Mouse (Mus musculus) midbrain, embryonic 13.5 days (tissue): ENCODE data around the gene Rasgrf2. TPM values are rescaled to one million over a fixed set of nuclear protein-coding genes. Genes with fewer than 3 reads are reported as not detected.

Experiments used
- ATAC-seq: fragments of 200-750 bp; cut with Nextera tagmentation; 2 replicates; pipeline ENCODE4 v1.8.0; 2017; ENCODE audit warnings: mild to moderate bottlenecking, moderate TSS enrichment, moderate library complexity
- H3K27ac ChIP-seq: fragments of 300-500 bp; sonication (generic); 2 replicates; pipeline ENCODE4 v1.5.1; 2015; ENCODE audit warnings: inconsistent platforms, mild to moderate bottlenecking, moderate library complexity
- H3K27me3 ChIP-seq: fragments of 300-500 bp; sonication (generic); 2 replicates; pipeline ENCODE4 v1.6.1; 2015; ENCODE audit warnings: mild to moderate bottlenecking, inconsistent platforms
- H3K36me3 ChIP-seq: fragments of 300-500 bp; sonication (generic); 2 replicates; pipeline ENCODE4 v1.6.1; 2015; ENCODE audit warnings: mild to moderate bottlenecking, inconsistent platforms
- H3K4me1 ChIP-seq: fragments of 300-500 bp; sonication (generic); replicated peaks from 2 replicates; pipeline ENCODE4 v1.6.1; 2015; ENCODE audit warnings: inconsistent platforms
- H3K4me2 ChIP-seq: fragments of 300-500 bp; sonication (generic); replicated peaks from 2 replicates; pipeline ENCODE4 v1.6.1; 2015; ENCODE audit warnings: moderate library complexity, mild to moderate bottlenecking, inconsistent platforms
- H3K4me3 ChIP-seq: fragments of 300-500 bp; sonication (generic); replicated peaks from 2 replicates; pipeline ENCODE4 v1.5.1; 2015; ENCODE audit warnings: mild to moderate bottlenecking, inconsistent platforms
- H3K9ac ChIP-seq: fragments of 300-500 bp; sonication (generic); replicated peaks from 2 replicates; pipeline ENCODE4 v1.6.1; 2015; ENCODE audit warnings: mild to moderate bottlenecking, inconsistent platforms
- H3K9me3 ChIP-seq: fragments of 300-500 bp; sonication (generic); 2 replicates; pipeline ENCODE4 v1.6.1; 2016; ENCODE audit warnings: mild to moderate bottlenecking, inconsistent platforms
- WGBS: fragments of 180-500 bp; shearing (Covaris S2); methylation state at CpG from one replicate; pipeline ENCODE4 v1.1.7; 2015; 5-methylcytosine and 5-hydroxymethylcytosine counted together
- polyA plus RNA-seq: library from polyadenylated mRNA; unstranded; fragments of >200 nt; fragmentation: Nextera tagmentation; extraction: Ambion mirVana; gene quantifications from 2 replicates; pipeline ENCODE4 v1.2.1, GENCODE M21; 2015

Gene Rasgrf2
- polyA plus RNA-seq, 1 experiment from 2014 or later, result 1.8 TPM

GRCm38 (mm10) chr13:91908202-91908980, 223.1 kb downstream of the Rasgrf2 start:
- Histone ChIP-seq H3K27me3 (no peaks in the 10 kb centered on the region), H3K4me2 (no peak overlapping the region), H3K9ac (no peak overlapping the region; the same call in 1 of the 2 replicates), H3K4me3 (no peak overlapping the region), H3K36me3 (no peaks in the 10 kb centered on the region), H3K9me3 (no peaks in the 10 kb centered on the region), H3K27ac (no peak overlapping the region), H3K4me1 (no peaks in the 10 kb centered on the region)
- ATAC-seq, result peak; percentile 91
- WGBS, result 41% methylated on average over 10 of the region's 10 CpGs

DNA sequence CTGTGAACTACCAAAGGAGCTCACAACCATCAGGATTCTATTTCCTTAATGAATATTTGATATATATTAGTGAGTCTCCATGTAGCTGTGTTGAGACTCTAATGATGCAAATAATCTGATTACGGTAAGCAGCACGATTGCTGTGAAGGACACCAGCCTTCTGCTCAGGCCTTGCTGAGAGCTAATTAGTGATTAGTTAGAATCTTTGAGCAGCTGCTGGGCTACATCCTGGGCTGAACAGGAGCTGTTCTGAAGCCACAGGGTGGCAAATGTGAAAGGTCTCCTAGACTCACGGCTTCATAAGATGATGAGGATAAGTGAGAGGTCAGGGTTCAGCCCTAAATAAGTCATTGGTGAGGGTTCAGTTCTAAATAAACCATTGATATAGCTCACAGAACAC, 225.1 kb downstream of the Rasgrf2 start:
- no peak for ATAC-seq
- WGBS, result 56% methylated on average over 3 of the region's 3 CpGs
- no peaks in the 10 kb centered on the region for H3K27me3 ChIP-seq
- H3K4me2 ChIP-seq, result no peak overlapping the region
- no peaks in the 10 kb centered on the region for H3K9me3 ChIP-seq
- H3K4me1 ChIP-seq, result no peaks in the 10 kb centered on the region
- no peaks in the 10 kb centered on the region for H3K36me3 ChIP-seq
- H3K9ac ChIP-seq, result no peak overlapping the region
- no peak overlapping the region for H3K4me3 ChIP-seq
- H3K27ac ChIP-seq, result no peak overlapping the region

- H3K36me3 ChIP-seq, result no peaks in the 10 kb centered on the region
- ATAC-seq, result no peak
- 70% methylated on average over 1 of the region's 1 CpGs for WGBS
Measured at GRCm38 (mm10) chr13:91896476-91896875, 235.0 kb downstream of the Rasgrf2 start.

DNA sequence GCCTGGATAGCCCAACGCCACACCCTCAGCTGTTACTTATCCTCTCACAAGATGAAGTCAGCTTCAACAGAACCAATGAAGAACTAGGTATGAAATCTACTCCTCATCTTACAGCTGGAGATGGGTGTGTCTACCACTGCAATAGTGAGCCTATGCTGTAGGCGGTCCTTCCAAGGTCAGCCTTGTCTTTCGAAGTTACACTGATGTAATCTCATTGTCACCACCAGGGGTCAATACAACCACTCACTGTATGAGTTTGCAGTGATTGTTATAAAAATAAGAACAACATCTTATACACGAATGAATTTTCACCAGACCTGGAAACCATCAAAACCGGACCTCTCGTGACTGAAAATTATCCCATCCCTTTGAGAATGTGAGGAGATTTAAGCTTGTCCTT, 238.3 kb downstream of the Rasgrf2 start:
- Histone ChIP-seq H3K4me1 (no peaks in the 10 kb centered on the region), H3K27me3 (no peaks in the 10 kb centered on the region), H3K4me3 (no peak overlapping the region), H3K9ac (no peak overlapping the region), H3K27ac (no peak overlapping the region), H3K36me3 (no peaks in the 10 kb centered on the region), H3K9me3 (no peaks in the 10 kb centered on the region), H3K4me2 (no peak overlapping the region)
- WGBS, result 83% methylated on average over 6 of the region's 6 CpGs
- ATAC-seq, result no peak

More at GRCm38 (mm10) chr13:91896476-91896875, 235.0 kb downstream of the Rasgrf2 start:
- Histone ChIP-seq H3K27me3 (no peaks in the 10 kb centered on the region), H3K9ac (no peak overlapping the region), H3K4me2 (no peak overlapping the region), H3K4me3 (no peak overlapping the region), H3K9me3 (no peaks in the 10 kb centered on the region), H3K4me1 (no peaks in the 10 kb centered on the region), H3K27ac (no peak overlapping the region)

DNA sequence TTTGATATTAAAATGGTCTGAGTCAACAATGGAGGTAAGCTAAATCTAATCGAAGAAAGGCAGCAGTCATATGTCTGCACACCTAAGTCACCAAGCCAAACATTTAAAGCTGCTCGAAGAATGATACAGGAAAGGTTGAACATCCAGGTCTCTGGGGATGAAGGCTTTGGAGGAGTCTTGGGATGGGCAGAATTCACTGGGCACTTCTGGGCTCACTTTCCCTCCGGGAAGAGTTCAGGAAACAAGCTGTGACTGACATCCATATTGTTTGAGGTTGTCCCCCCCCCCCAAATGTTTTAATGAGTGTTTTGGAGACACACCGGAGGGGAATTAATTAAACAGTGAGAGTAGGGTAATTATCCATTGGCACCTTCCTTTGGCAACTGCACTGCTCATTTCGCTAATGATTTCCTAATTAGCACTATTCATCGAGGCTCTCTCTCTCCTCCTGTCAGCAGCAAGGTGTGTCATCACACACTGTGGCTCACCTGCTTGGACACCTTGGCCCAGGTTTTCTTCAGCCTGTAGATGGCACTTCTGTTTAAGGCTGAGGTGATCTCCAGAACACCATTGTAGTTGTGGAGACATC, 241.3 kb downstream of the Rasgrf2 start:
- Histone ChIP-seq H3K27ac (no peak overlapping the region), H3K4me2 (no peak overlapping the region), H3K27me3 (no peaks in the 10 kb centered on the region), H3K9ac (no peak overlapping the region), H3K9me3 (no peaks in the 10 kb centered on the region), H3K4me3 (no peak overlapping the region), H3K36me3 (no peaks in the 10 kb centered on the region), H3K4me1 (no peaks in the 10 kb centered on the region)
- ATAC-seq, result no peak
- WGBS, result 90% methylated on average over 6 of the region's 6 CpGs

DNA sequence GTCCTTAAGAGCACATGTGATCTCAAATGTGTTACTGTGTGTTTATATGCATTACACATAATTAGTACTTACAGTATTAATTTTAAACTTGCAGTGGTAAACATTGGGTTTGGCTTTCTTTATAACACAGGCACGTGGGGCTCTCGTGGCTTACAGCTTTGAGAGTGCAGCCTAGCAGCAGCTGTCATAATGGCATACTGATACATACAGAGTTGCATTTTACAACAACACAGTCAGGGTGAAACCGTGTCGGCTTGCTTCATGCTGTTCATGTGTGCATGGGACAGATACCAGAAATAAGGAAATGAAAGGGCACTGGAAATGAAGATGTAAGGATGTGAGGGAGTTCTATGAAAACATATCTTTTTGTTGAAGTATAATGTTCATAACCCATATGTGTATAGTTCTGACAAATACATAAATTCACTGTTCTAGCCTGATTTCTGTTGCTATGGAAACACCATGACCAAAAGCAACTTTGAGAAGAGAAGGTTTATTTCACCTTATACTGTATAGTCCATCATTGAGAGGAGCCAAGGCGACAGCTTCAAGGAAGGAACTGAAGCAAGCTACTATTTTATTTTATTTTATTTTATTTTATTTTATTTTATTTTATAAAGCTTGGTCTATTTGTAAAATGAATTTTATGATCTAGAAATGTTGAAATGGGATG, 246.6 kb downstream of the Rasgrf2 start:
- Histone ChIP-seq H3K27me3 (no peaks in the 10 kb centered on the region), H3K4me2 (no peak overlapping the region), H3K36me3 (no peaks in the 10 kb centered on the region), H3K9ac (no peak overlapping the region), H3K27ac (no peak overlapping the region), H3K9me3 (no peaks in the 10 kb centered on the region), H3K4me1 (no peaks in the 10 kb centered on the region), H3K4me3 (no peak overlapping the region)
- no peak for ATAC-seq
- WGBS, result 89% methylated on average over 5 of the region's 5 CpGs

- no peaks in the 10 kb centered on the region for H3K27me3 ChIP-seq
Measured at GRCm38 (mm10) chr13:91881837-91882480, 249.5 kb downstream of the Rasgrf2 start.

GRCm38 (mm10) chr13:91880256-91880655, 251.2 kb downstream of the Rasgrf2 start:
- 89% methylated on average over 4 of the region's 4 CpGs for WGBS
- no peak for ATAC-seq
- H3K4me1 ChIP-seq, result no peaks in the 10 kb centered on the region
- no peaks in the 10 kb centered on the region for H3K27me3 ChIP-seq
- H3K4me2 ChIP-seq, result no peak overlapping the region
- H3K36me3 ChIP-seq, result no peaks in the 10 kb centered on the region
- no peak overlapping the region for H3K27ac ChIP-seq
- no peaks in the 10 kb centered on the region for H3K9me3 ChIP-seq
- H3K9ac ChIP-seq, result no peak overlapping the region
- no peak overlapping the region for H3K4me3 ChIP-seq

More at GRCm38 (mm10) chr13:91881837-91882480, 249.5 kb downstream of the Rasgrf2 start:
- no peaks in the 10 kb centered on the region for H3K36me3 ChIP-seq
- no peaks in the 10 kb centered on the region for H3K4me1 ChIP-seq
- no peak overlapping the region for H3K9ac ChIP-seq
- H3K27ac ChIP-seq, result no peak overlapping the region
- no peak overlapping the region for H3K4me3 ChIP-seq
- H3K4me2 ChIP-seq, result no peak overlapping the region
- 66% methylated on average over 9 of the region's 9 CpGs for WGBS
- no peaks in the 10 kb centered on the region for H3K9me3 ChIP-seq
- no peak for ATAC-seq

DNA sequence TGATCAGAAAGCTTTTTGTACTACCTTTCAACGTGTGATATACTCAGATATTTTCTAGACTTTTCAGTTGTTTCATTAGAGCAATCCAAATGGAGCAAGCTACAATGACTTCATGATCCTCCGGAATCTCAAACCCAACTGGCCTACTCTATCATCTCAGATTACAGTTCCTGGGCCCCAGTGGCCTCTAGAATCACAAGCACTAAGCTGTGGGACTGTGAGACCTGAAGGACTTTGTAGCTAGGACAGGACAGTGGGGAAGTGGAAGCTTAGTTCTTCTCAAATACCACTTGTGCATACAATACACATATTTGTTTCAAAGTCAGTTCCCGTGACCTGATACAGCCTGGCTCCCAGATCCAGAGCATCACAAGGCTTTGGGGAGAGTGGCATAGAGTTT, 253.5 kb downstream of the Rasgrf2 start:
- no peaks in the 10 kb centered on the region for H3K27me3 ChIP-seq
- no peak overlapping the region for H3K27ac ChIP-seq
- no peaks in the 10 kb centered on the region for H3K4me1 ChIP-seq
- ATAC-seq, result no peak
- no peaks in the 10 kb centered on the region for H3K36me3 ChIP-seq
- 84% methylated on average over 3 of the region's 3 CpGs for WGBS
- H3K4me3 ChIP-seq, result no peak overlapping the region
- no peak overlapping the region for H3K9ac ChIP-seq
- H3K4me2 ChIP-seq, result no peak overlapping the region
- H3K9me3 ChIP-seq, result no peaks in the 10 kb centered on the region

DNA sequence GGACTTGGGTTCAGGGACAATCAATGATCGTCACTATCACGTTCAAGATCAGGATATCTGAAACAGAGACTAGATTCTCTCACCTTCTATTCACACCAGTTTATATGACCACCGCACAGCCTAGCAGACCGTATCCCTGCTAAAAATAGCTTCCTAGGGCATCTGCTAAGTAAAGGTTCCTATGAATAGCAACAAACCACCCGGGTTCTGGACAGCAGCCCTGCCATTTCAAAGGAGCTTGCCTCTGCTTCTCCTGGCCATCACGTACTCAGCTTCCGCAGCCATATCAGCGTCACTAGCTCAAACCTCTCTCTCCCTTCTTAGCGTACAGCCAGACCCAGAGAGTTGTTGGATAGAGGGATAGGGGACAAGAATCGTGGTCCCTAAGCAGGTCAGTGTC, 254.1 kb downstream of the Rasgrf2 start:
- no peaks in the 10 kb centered on the region for H3K4me1 ChIP-seq
- no peaks in the 10 kb centered on the region for H3K9me3 ChIP-seq
- H3K9ac ChIP-seq, result no peak overlapping the region
- H3K27me3 ChIP-seq, result no peaks in the 10 kb centered on the region
- no peak overlapping the region for H3K4me2 ChIP-seq
- WGBS, result 87% methylated on average over 10 of the region's 10 CpGs
- no peaks in the 10 kb centered on the region for H3K36me3 ChIP-seq
- no peak for ATAC-seq
- no peak overlapping the region for H3K4me3 ChIP-seq
- H3K27ac ChIP-seq, result no peak overlapping the region

DNA sequence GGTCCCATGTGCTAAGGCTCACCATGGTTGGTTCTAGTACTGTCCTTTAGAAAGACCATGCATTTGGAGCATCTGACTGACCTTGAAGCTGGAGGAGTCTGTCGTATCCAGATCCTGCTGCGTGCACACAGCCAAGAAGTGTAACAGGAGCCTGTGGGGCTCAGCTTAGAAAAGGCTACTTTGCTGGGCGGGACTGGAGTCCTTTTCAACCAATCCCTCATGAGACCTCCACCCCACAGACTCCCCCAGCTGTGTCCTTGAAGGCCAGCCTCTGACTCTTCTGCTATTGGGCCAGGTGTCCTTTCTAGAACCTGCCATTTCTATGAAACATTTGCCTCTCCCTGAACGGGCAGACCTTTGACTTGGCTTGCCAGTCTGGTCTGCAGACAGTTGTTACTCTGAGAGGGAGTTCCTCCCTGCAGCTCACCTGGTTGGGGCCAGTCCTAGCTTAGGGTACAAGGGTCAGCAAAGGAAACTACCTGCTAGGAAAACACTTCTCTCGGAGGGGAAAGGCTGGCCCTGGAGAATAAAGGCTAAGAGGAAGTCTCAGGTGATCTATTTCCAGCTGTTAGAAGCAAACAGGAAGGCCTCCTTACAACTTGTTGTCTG, 254.6 kb downstream of the Rasgrf2 start, which contains the start of gene Ckmt2:
Ckmt2 (minus strand) TSS at position 145 of the 609 bp plus-strand sequence.
- no peaks in the 10 kb centered on the region for H3K27me3 ChIP-seq
- no peak for ATAC-seq
- no peaks in the 10 kb centered on the region for H3K4me1 ChIP-seq
- H3K9ac ChIP-seq, result no peak within 1 kb of the TSS
- H3K9me3 ChIP-seq, result no peaks in the 10 kb centered on the region
- WGBS, result 84% methylated on average over 5 of the region's 5 CpGs
- H3K4me2 ChIP-seq, result no peak within 1 kb of the TSS
- no peak within 1 kb of the TSS for H3K27ac ChIP-seq
- no peaks in the 10 kb centered on the region for H3K36me3 ChIP-seq
- H3K4me3 ChIP-seq, result no peak within 1 kb of the TSS
